Comparison of ENCODE assay signal across 8 mouse cellular contexts in genomic region chr5:118326837-118327541, GRCm38 (mm10).
DNase-seq lines count a peak whose midpoint lies in the region; ATAC-seq and TF ChIP-seq lines count a peak whose summit lies in the region.

No protein-coding gene starts in this region.

- H3K9me3 ChIP-seq in megakaryocyte, embryonic 14.5 days: peaks cover 10% of the 10 kb centered on the region; the same call in 1 of the 2 replicates

- TF ChIP-seq POLR2A in embryonic fibroblast, embryonic 13.5 days (IDR thresholded peaks at IDR 0.05; ENCODE audit: low read depth, low read length): peak; percentile 42; the same call in 1 of the 2 replicates

- peaks cover 84% of the 10 kb centered on the region for H3K27me3 ChIP-seq in megakaryocyte, embryonic 14.5 days (replicated peaks)

- peak; percentile 89 for DNase-seq in A20 (ENCODE audit: low read depth, low spot score)
- peak; percentile 59 for DNase-seq in T-cell, adult 2 months (ENCODE audit: low spot score)
- peak; percentile 63 to 66 for DNase-seq in layer of hippocampus, postnatal 36 days
- peak; percentile 51 to 63 for DNase-seq in spleen, postnatal 36 days (ENCODE audit: low spot score in 2 of 2)

- peak overlapping the region; percentile 12 for H3K4me3 ChIP-seq in embryonic fibroblast, embryonic 13.5 days (ENCODE audit: insufficient read depth, low read length)
- peak overlapping the region; percentile 50 for H3K4me3 ChIP-seq in megakaryocyte, embryonic 14.5 days (replicated peaks)

- H3K4me1 ChIP-seq in embryonic fibroblast, embryonic 13.5 days (ENCODE audit: control insufficient read depth, insufficient read depth, low read length): peaks cover 7% of the 10 kb centered on the region
- H3K4me1 ChIP-seq in megakaryocyte, embryonic 14.5 days: peaks cover 16% of the 10 kb centered on the region

- no peaks in the 10 kb centered on the region for H3K36me3 ChIP-seq in megakaryocyte, embryonic 14.5 days (replicated peaks; ENCODE audit: low read length)

- no peak for TF ChIP-seq CTCF in embryonic fibroblast, embryonic 13.5 days (IDR thresholded peaks at IDR 0.05; ENCODE audit: borderline replicate concordance, insufficient read depth, low read length)

- ATAC-seq in hematopoietic stem cell, adult 5-6 weeks (replicated peaks in 1 of 2; ENCODE audit: insufficient read depth in 1 of 2, low FRiP score in 2 of 2, low TSS enrichment in 1 of 2, low read depth in 1 of 2, poor library complexity in 2 of 2, severe bottlenecking in 2 of 2): peak; percentile 40 to 42; a peak in 3 of 4 replicates
- no peak for ATAC-seq in erythroblast, adult 5-6 weeks (replicated peaks; ENCODE audit: low FRiP score, poor library complexity, severe bottlenecking)

- peak overlapping the region; percentile 63 for H3K27ac ChIP-seq in embryonic fibroblast, embryonic 13.5 days (ENCODE audit: insufficient read depth, low read length)
